Mouse (Mus musculus): ENCODE results near the gene Maml2. TPM values are rescaled to one million over a fixed set of nuclear protein-coding genes. Genes with fewer than 3 reads are reported as not detected.

Maml2 gene
- polyA plus RNA-seq, 1 experiment from 2014 or later: 6.3 TPM

DNA sequence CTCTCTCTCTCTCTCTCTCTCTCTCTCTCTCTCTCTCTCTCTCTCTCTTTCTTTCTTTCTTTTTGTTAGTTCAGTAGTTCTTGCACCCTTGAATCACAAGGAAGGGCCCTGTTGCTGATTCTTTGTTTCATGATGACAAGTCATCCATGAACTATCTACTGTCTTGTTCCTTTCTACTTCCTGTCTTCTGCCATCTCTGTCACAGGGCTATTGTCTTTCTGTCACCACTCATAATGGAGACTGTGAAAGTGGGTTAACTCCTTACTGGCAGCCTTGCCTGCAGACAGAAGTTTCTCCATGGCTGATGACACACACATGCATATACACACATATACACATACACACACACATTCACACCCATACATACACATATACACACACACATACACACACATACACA lies 216.7 kb downstream of the Maml2 start:
- Histone ChIP-seq H3K9me3 (replicated peaks; ENCODE audit: control insufficient read depth, low read length) (no peaks in the 10 kb centered on the region), H3K9ac (ENCODE audit: low read length) (no peak overlapping the region), H3K27ac (ENCODE audit: low read depth, low read length) (no peak overlapping the region), H3K4me3 (ENCODE audit: low read depth, low read length) (no peak overlapping the region), H3K4me2 (ENCODE audit: low read length) (no peak overlapping the region), H3K4me1 (ENCODE audit: control insufficient read depth, insufficient read depth, low read length) (no peaks in the 10 kb centered on the region), H3K27me3 (replicated peaks; ENCODE audit: control insufficient read depth, insufficient read depth, low read length) (no peaks in the 10 kb centered on the region), H3K36me3 (ENCODE audit: control insufficient read depth, insufficient read depth, low read length) (no peaks in the 10 kb centered on the region)
- DNase-seq (ENCODE audit: low spot score): no peak
- no peak for ATAC-seq

- Histone ChIP-seq H3K4me2 (ENCODE audit: low read length) (no peak overlapping the region), H3K4me3 (ENCODE audit: low read depth, low read length) (no peak overlapping the region), H3K27ac (ENCODE audit: low read depth, low read length) (no peak overlapping the region), H3K27me3 (replicated peaks; ENCODE audit: control insufficient read depth, insufficient read depth, low read length) (no peaks in the 10 kb centered on the region), H3K4me1 (ENCODE audit: control insufficient read depth, insufficient read depth, low read length) (no peaks in the 10 kb centered on the region), H3K36me3 (ENCODE audit: control insufficient read depth, insufficient read depth, low read length) (no peaks in the 10 kb centered on the region), H3K9me3 (replicated peaks; ENCODE audit: control insufficient read depth, low read length) (no peaks in the 10 kb centered on the region), H3K9ac (ENCODE audit: low read length) (no peak overlapping the region)
- ATAC-seq (no peak), DNase-seq (ENCODE audit: low spot score) (no peak)
- WGBS: 88% methylated on average over 2 of the region's 2 CpGs
Observed at GRCm38 (mm10) chr9:13515976-13516375, 218.2 kb downstream of the Maml2 start.

DNA sequence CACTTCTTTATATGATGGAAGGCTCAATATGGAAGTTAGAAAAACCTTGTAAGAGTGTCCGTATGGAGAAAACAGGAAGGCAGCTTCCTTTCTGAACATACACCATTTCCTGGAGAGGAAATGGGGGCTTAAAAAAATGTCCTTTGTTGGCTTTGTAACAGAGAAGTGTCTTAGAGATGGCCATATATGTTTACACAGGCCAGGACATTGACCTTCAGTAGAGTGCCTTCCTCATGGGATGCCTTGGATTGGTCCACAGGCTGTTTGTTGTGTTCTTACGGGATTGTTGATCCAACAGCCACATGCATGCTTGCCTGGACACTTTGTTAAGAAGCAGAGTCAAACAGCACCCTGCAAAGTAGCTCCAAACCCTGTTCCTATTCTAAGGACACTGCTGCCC lies 220.3 kb downstream of the Maml2 start:
- no peaks in the 10 kb centered on the region for H3K9me3 ChIP-seq (replicated peaks; ENCODE audit: control insufficient read depth, low read length)
- H3K4me3 ChIP-seq (ENCODE audit: low read depth, low read length): no peak overlapping the region
- H3K4me2 ChIP-seq (ENCODE audit: low read length): no peak overlapping the region
- DNase-seq (ENCODE audit: low spot score) (no peak), ATAC-seq (no peak)
- no peak overlapping the region for H3K9ac ChIP-seq (ENCODE audit: low read length)
- peaks cover 4% of the 10 kb centered on the region; the same call in 1 of the 2 replicates for H3K4me1 ChIP-seq (ENCODE audit: control insufficient read depth, insufficient read depth, low read length)
- H3K27ac ChIP-seq (ENCODE audit: low read depth, low read length): no peak overlapping the region
- no peaks in the 10 kb centered on the region for H3K27me3 ChIP-seq (replicated peaks; ENCODE audit: control insufficient read depth, insufficient read depth, low read length)
- no peaks in the 10 kb centered on the region for H3K36me3 ChIP-seq (ENCODE audit: control insufficient read depth, insufficient read depth, low read length)
- 79% methylated on average over 2 of the region's 2 CpGs for whole genome bisulfite sequencing

- H3K27ac ChIP-seq (ENCODE audit: low read depth, low read length): no peak overlapping the region
- no peaks in the 10 kb centered on the region for H3K27me3 ChIP-seq (replicated peaks; ENCODE audit: control insufficient read depth, insufficient read depth, low read length)
- no peak overlapping the region for H3K4me3 ChIP-seq (ENCODE audit: low read depth, low read length)
- no peak overlapping the region for H3K4me2 ChIP-seq (ENCODE audit: low read length)
- 100% methylated on average over 2 of the region's 2 CpGs for WGBS
- H3K9ac ChIP-seq (ENCODE audit: low read length): no peak overlapping the region
- no peak for ATAC-seq
- DNase-seq (ENCODE audit: low spot score): no peak
- H3K9me3 ChIP-seq (replicated peaks; ENCODE audit: control insufficient read depth, low read length): no peaks in the 10 kb centered on the region
- peaks cover 4% of the 10 kb centered on the region; the same call in 1 of the 2 replicates for H3K4me1 ChIP-seq (ENCODE audit: control insufficient read depth, insufficient read depth, low read length)
- no peaks in the 10 kb centered on the region for H3K36me3 ChIP-seq (ENCODE audit: control insufficient read depth, insufficient read depth, low read length)
Observed at GRCm38 (mm10) chr9:13518441-13518971, 220.7 kb downstream of the Maml2 start.

- H3K27ac ChIP-seq (ENCODE audit: low read depth, low read length): no peak overlapping the region
- 51% methylated on average over 9 of the region's 9 CpGs for WGBS
- H3K4me3 ChIP-seq (ENCODE audit: low read depth, low read length): no peak overlapping the region
- peaks cover 15% of the 10 kb centered on the region; the same call in 1 of the 2 replicates for H3K4me1 ChIP-seq (ENCODE audit: control insufficient read depth, insufficient read depth, low read length)
- no peak for DNase-seq (ENCODE audit: low spot score)
- no peaks in the 10 kb centered on the region for H3K9me3 ChIP-seq (replicated peaks; ENCODE audit: control insufficient read depth, low read length)
- H3K9ac ChIP-seq (ENCODE audit: low read length): no peak overlapping the region
- ATAC-seq: no peak
- H3K36me3 ChIP-seq (ENCODE audit: control insufficient read depth, insufficient read depth, low read length): no peaks in the 10 kb centered on the region
- H3K27me3 ChIP-seq (replicated peaks; ENCODE audit: control insufficient read depth, insufficient read depth, low read length): no peaks in the 10 kb centered on the region
- H3K4me2 ChIP-seq (ENCODE audit: low read length): no peak overlapping the region
Observed at GRCm38 (mm10) chr9:13522061-13522820, 224.5 kb downstream of the Maml2 start.

GRCm38 (mm10) chr9:13523046-13523445 lies 225.3 kb downstream of the Maml2 start:
- no peak for DNase-seq (ENCODE audit: low spot score)
- 89% methylated on average over 3 of the region's 3 CpGs for WGBS

GRCm38 (mm10) chr9:13525075-13525474 lies 227.3 kb downstream of the Maml2 start:
- Histone ChIP-seq H3K27ac (ENCODE audit: low read depth, low read length) (no peak overlapping the region), H3K4me3 (ENCODE audit: low read depth, low read length) (no peak overlapping the region), H3K36me3 (ENCODE audit: control insufficient read depth, insufficient read depth, low read length) (no peaks in the 10 kb centered on the region), H3K9ac (ENCODE audit: low read length) (no peak overlapping the region), H3K9me3 (replicated peaks; ENCODE audit: control insufficient read depth, low read length) (no peaks in the 10 kb centered on the region), H3K4me2 (ENCODE audit: low read length) (no peak overlapping the region), H3K27me3 (replicated peaks; ENCODE audit: control insufficient read depth, insufficient read depth, low read length) (no peaks in the 10 kb centered on the region), H3K4me1 (ENCODE audit: control insufficient read depth, insufficient read depth, low read length) (peaks cover 15% of the 10 kb centered on the region; the same call in 1 of the 2 replicates)
- DNase-seq (ENCODE audit: low spot score) (no peak), ATAC-seq (no peak)
- 31% methylated on average over 1 of the region's 1 CpGs for WGBS

More at GRCm38 (mm10) chr9:13523046-13523445, 225.3 kb downstream of the Maml2 start:
- Histone ChIP-seq H3K4me2 (ENCODE audit: low read length) (no peak overlapping the region), H3K9me3 (replicated peaks; ENCODE audit: control insufficient read depth, low read length) (no peaks in the 10 kb centered on the region), H3K4me1 (ENCODE audit: control insufficient read depth, insufficient read depth, low read length) (peaks cover 15% of the 10 kb centered on the region; the same call in 1 of the 2 replicates), H3K36me3 (ENCODE audit: control insufficient read depth, insufficient read depth, low read length) (no peaks in the 10 kb centered on the region), H3K27me3 (replicated peaks; ENCODE audit: control insufficient read depth, insufficient read depth, low read length) (no peaks in the 10 kb centered on the region), H3K27ac (ENCODE audit: low read depth, low read length) (no peak overlapping the region), H3K9ac (ENCODE audit: low read length) (no peak overlapping the region), H3K4me3 (ENCODE audit: low read depth, low read length) (no peak overlapping the region)
- no peak for ATAC-seq

- peak overlapping the region; percentile 33; the same call in 1 of the 2 replicates for H3K27ac ChIP-seq (ENCODE audit: low read depth, low read length)
- DNase-seq (ENCODE audit: low spot score) (peak; percentile 84), ATAC-seq (peak; percentile 83)
- 9% methylated on average over 5 of the region's 5 CpGs for WGBS
- no peaks in the 10 kb centered on the region for H3K9me3 ChIP-seq (replicated peaks; ENCODE audit: control insufficient read depth, low read length)
- no peaks in the 10 kb centered on the region for H3K36me3 ChIP-seq (ENCODE audit: control insufficient read depth, insufficient read depth, low read length)
- H3K9ac ChIP-seq (ENCODE audit: low read length): no peak overlapping the region
- peaks cover 15% of the 10 kb centered on the region; the same call in 1 of the 2 replicates for H3K4me1 ChIP-seq (ENCODE audit: control insufficient read depth, insufficient read depth, low read length)
- no peaks in the 10 kb centered on the region for H3K27me3 ChIP-seq (replicated peaks; ENCODE audit: control insufficient read depth, insufficient read depth, low read length)
- H3K4me3 ChIP-seq (ENCODE audit: low read depth, low read length): no peak overlapping the region
- H3K4me2 ChIP-seq (ENCODE audit: low read length): no peak overlapping the region
Observed at GRCm38 (mm10) chr9:13525561-13526255, 228.0 kb downstream of the Maml2 start.

- ATAC-seq (no peak), DNase-seq (ENCODE audit: low spot score) (no peak)
- Histone ChIP-seq H3K36me3 (ENCODE audit: control insufficient read depth, insufficient read depth, low read length) (no peaks in the 10 kb centered on the region), H3K4me3 (ENCODE audit: low read depth, low read length) (no peak overlapping the region), H3K4me1 (ENCODE audit: control insufficient read depth, insufficient read depth, low read length) (peaks cover 3% of the 10 kb centered on the region; the same call in 1 of the 2 replicates), H3K9me3 (replicated peaks; ENCODE audit: control insufficient read depth, low read length) (no peaks in the 10 kb centered on the region), H3K9ac (ENCODE audit: low read length) (no peak overlapping the region), H3K4me2 (ENCODE audit: low read length) (no peak overlapping the region), H3K27ac (ENCODE audit: low read depth, low read length) (no peak overlapping the region), H3K27me3 (replicated peaks; ENCODE audit: control insufficient read depth, insufficient read depth, low read length) (no peaks in the 10 kb centered on the region)
- 79% methylated on average over 4 of the region's 4 CpGs for WGBS
Observed at GRCm38 (mm10) chr9:13530575-13530974, 232.8 kb downstream of the Maml2 start.
